Mouse (Mus musculus): ENCODE data around the gene Rbm20.
"Not testable (repeated sequence)": the region's sequence is repeated elsewhere in the genome, so short reads cannot be mapped to it uniquely, and the experiment has no call there.

The Rbm20 gene

DNA sequence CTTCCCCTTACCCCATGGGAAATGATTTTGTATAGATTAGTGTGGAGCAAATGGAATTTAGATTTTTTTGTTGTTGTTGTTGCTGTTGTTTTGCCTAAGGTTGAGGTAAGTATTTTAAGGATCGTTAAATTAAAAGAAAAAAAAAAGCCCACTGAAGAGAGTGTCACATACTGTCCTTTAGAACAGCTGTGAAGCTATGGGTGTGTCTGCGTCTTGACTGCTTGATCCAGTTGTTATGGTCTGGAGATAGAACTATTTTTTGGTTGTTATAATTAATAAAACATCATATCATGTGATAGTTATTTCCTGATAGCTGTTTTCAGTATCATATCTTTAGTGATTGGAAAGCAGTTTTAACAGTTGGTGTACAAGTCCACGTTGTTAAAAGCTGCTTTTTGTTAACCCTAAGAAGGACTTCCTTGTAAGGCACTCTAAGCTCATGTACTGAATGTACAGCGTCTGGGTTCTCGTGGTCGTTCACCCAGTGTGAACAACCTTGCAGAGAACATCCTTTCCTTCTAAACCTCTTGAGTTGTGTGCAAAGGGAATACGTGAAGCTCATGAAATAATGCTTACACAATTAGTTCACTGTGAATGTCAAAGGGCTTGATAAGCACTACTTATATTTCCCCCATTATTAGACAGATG lies 227.9 kb downstream of the Rbm20 start:
- DNase-seq (ENCODE audit: low spot score) = no peak

DNA sequence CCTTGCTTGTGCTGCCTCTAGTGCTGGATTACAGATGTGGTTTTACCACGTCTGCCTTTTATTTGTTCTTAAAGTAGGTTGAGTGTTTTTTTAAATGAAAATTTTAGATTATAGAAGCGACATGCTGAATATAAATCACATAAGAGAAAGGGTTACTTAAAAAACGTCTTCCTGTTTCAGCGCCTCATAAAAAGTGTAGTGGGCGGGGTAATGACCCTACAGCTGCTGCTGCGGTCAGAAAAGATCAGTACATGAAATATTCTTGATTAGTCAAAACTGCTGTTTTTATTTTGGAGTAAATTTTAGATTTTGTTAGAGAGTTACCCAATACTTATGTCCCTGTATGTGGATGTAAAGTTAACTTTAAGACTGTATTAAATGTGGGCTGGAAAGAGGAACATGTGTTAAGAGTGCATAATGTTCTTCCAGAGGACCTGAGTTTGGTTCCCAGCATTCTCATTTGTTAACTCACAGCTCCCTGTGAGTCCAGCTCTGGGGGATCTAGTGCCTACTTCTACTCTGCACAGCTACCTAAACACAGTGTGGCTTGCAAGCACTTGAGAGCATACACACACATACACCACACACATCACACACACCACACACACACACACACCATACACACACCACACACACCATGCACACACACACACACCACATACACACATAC lies 229.1 kb downstream of the Rbm20 start:
- DNase-seq (ENCODE audit: low spot score) = no peak

DNA sequence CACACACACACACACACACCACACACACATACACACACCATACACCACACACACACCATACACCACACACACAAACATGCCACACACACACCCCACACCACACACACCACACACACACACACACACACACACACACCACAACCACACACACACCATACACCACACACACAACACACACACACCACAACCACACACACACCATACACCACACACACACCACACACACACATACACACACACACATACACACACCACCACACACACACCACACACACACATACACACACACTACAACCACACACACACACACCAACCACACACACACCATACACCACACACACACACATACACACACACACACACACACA lies 229.6 kb downstream of the Rbm20 start:
- not testable (repeated sequence) for DNase-seq (ENCODE audit: low spot score)

DNA sequence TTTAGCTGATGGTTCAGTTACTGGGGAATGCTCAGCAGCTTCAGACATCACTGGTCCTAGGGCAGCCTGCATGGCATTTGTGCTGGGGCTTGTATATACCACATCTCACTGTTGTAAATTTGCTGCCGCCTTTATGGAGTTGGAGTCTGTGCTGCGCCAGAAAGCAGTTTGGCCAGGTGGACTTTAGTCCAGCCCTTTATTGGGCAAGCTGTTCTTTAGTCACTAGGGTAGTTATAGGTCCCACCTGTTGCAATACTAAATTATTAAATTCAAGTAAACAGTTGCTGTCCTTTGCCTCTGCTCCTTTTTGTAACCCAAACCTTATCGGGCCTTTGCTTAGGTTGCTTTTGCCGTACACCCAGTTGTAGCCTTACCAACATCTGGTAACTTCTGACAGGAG lies 237.8 kb downstream of the Rbm20 start:
- DNase-seq (ENCODE audit: low spot score) = no peak
